Mouse (Mus musculus): ENCODE data around the gene Kpnb1. TPM values are rescaled to one million over a fixed set of nuclear protein-coding genes. Genes with fewer than 3 reads are reported as not detected.

The Kpnb1 gene
- polyA plus RNA-seq, 1 experiment from 2014 or later: 50.5 TPM

GRCm38 (mm10) chr11:97132185-97132584, 55.5 kb downstream of the Kpnb1 start:
- Histone ChIP-seq H3K4me3 (no peak overlapping the region), H3K36me3 (ENCODE audit: poor library complexity, severe bottlenecking) (peaks cover 10% of the 10 kb centered on the region; the same call in 1 of the 2 replicates), H3K4me1 (peaks cover 4% of the 10 kb centered on the region; the same call in 1 of the 2 replicates), H3K9ac (no peak overlapping the region), H3K27me3 (peaks cover 26% of the 10 kb centered on the region), H3K9me3 (replicated peaks) (no peaks in the 10 kb centered on the region), H3K27ac (no peak overlapping the region), H3K4me2 (no peak overlapping the region)
- 28% methylated on average over 6 of the region's 6 CpGs for WGBS
- ATAC-seq: no peak

GRCm38 (mm10) chr11:97131683-97132082, 56.0 kb downstream of the Kpnb1 start:
- Histone ChIP-seq H3K27ac (no peak overlapping the region), H3K36me3 (ENCODE audit: poor library complexity, severe bottlenecking) (peaks cover 7% of the 10 kb centered on the region; the same call in 1 of the 2 replicates), H3K4me1 (peaks cover 9% of the 10 kb centered on the region; the same call in 1 of the 2 replicates), H3K4me3 (no peak overlapping the region), H3K9ac (no peak overlapping the region), H3K9me3 (replicated peaks) (no peaks in the 10 kb centered on the region), H3K27me3 (peaks cover 26% of the 10 kb centered on the region), H3K4me2 (no peak overlapping the region)
- 76% methylated on average over 2 of the region's 2 CpGs for WGBS
- no peak for ATAC-seq

GRCm38 (mm10) chr11:97130318-97130717, 57.4 kb downstream of the Kpnb1 start:
- Histone ChIP-seq H3K9me3 (replicated peaks) (no peaks in the 10 kb centered on the region), H3K27me3 (peaks cover 32% of the 10 kb centered on the region), H3K4me1 (peaks cover 9% of the 10 kb centered on the region; the same call in 1 of the 2 replicates), H3K9ac (no peak overlapping the region), H3K27ac (no peak overlapping the region), H3K4me2 (no peak overlapping the region), H3K36me3 (ENCODE audit: poor library complexity, severe bottlenecking) (no peaks in the 10 kb centered on the region), H3K4me3 (no peak overlapping the region)
- 76% methylated on average over 7 of the region's 7 CpGs for WGBS
- no peak for ATAC-seq

GRCm38 (mm10) chr11:97128956-97129355, 58.7 kb downstream of the Kpnb1 start:
- 76% methylated on average over 3 of the region's 3 CpGs for WGBS
- no peak for ATAC-seq

GRCm38 (mm10) chr11:97127470-97128223, 60.0 kb downstream of the Kpnb1 start:
- Histone ChIP-seq H3K4me3 (peak overlapping the region; percentile 44), H3K9me3 (replicated peaks) (no peaks in the 10 kb centered on the region), H3K36me3 (ENCODE audit: poor library complexity, severe bottlenecking) (no peaks in the 10 kb centered on the region), H3K27me3 (peaks cover 35% of the 10 kb centered on the region), H3K27ac (no peak overlapping the region), H3K4me2 (peak overlapping the region; percentile 79), H3K9ac (peak overlapping the region; percentile 61; the same call in 1 of the 2 replicates), H3K4me1 (peaks cover 12% of the 10 kb centered on the region)
- ATAC-seq: 0 out of 2 replicates have a peak, but pooled peaks have one; percentile 16
- 18% methylated on average over 19 of the region's 19 CpGs for WGBS

More at GRCm38 (mm10) chr11:97128956-97129355, 58.7 kb downstream of the Kpnb1 start:
- Histone ChIP-seq H3K4me2 (no peak overlapping the region), H3K27ac (no peak overlapping the region), H3K4me1 (peaks cover 9% of the 10 kb centered on the region; the same call in 1 of the 2 replicates), H3K9me3 (replicated peaks) (no peaks in the 10 kb centered on the region), H3K9ac (no peak overlapping the region), H3K27me3 (peaks cover 35% of the 10 kb centered on the region), H3K36me3 (ENCODE audit: poor library complexity, severe bottlenecking) (no peaks in the 10 kb centered on the region), H3K4me3 (no peak overlapping the region)

GRCm38 (mm10) chr11:97126645-97127468, 60.8 kb downstream of the Kpnb1 start:
- peak; percentile 48; the same call in 1 of the 2 replicates for ATAC-seq
- H3K4me1 ChIP-seq: peaks cover 12% of the 10 kb centered on the region
- peak overlapping the region; percentile 79 for H3K4me2 ChIP-seq
- H3K9me3 ChIP-seq (replicated peaks): no peaks in the 10 kb centered on the region
- H3K9ac ChIP-seq: peak overlapping the region; percentile 61
- H3K36me3 ChIP-seq (ENCODE audit: poor library complexity, severe bottlenecking): no peaks in the 10 kb centered on the region
- H3K4me3 ChIP-seq: peak overlapping the region; percentile 44
- WGBS: 5% methylated on average over 32 of the region's 32 CpGs
- H3K27me3 ChIP-seq: peaks cover 35% of the 10 kb centered on the region
- no peak overlapping the region for H3K27ac ChIP-seq

GRCm38 (mm10) chr11:97124266-97125036, 63.2 kb downstream of the Kpnb1 start:
- H3K4me1 ChIP-seq: peaks cover 12% of the 10 kb centered on the region

GRCm38 (mm10) chr11:97123282-97123890, 64.3 kb downstream of the Kpnb1 start:
- ATAC-seq: no peak
- peaks cover 12% of the 10 kb centered on the region for H3K4me1 ChIP-seq
- no peak overlapping the region for H3K27ac ChIP-seq
- no peak overlapping the region for H3K4me2 ChIP-seq
- no peaks in the 10 kb centered on the region for H3K9me3 ChIP-seq (replicated peaks)
- peaks cover 32% of the 10 kb centered on the region for H3K27me3 ChIP-seq
- H3K9ac ChIP-seq: no peak overlapping the region
- 15% methylated on average over 11 of the region's 11 CpGs for WGBS
- H3K4me3 ChIP-seq: no peak overlapping the region
- H3K36me3 ChIP-seq (ENCODE audit: poor library complexity, severe bottlenecking): no peaks in the 10 kb centered on the region

More at GRCm38 (mm10) chr11:97124266-97125036, 63.2 kb downstream of the Kpnb1 start:
- no peak for ATAC-seq
- Histone ChIP-seq H3K36me3 (ENCODE audit: poor library complexity, severe bottlenecking) (no peaks in the 10 kb centered on the region), H3K27ac (no peak overlapping the region), H3K9me3 (replicated peaks) (no peaks in the 10 kb centered on the region), H3K9ac (no peak overlapping the region), H3K4me3 (no peak overlapping the region), H3K4me2 (no peak overlapping the region), H3K27me3 (peaks cover 30% of the 10 kb centered on the region)
- 66% methylated on average over 10 of the region's 10 CpGs for WGBS

- Histone ChIP-seq H3K9me3 (replicated peaks) (no peaks in the 10 kb centered on the region), H3K27me3 (peaks cover 41% of the 10 kb centered on the region), H3K4me3 (no peak overlapping the region), H3K4me1 (peaks cover 3% of the 10 kb centered on the region; the same call in 1 of the 2 replicates), H3K4me2 (no peak overlapping the region), H3K36me3 (ENCODE audit: poor library complexity, severe bottlenecking) (no peaks in the 10 kb centered on the region), H3K27ac (no peak overlapping the region), H3K9ac (no peak overlapping the region)
- 57% methylated on average over 3 of the region's 3 CpGs for WGBS
- ATAC-seq: no peak
Measured at GRCm38 (mm10) chr11:97120641-97121040, 67.0 kb downstream of the Kpnb1 start.

- Histone ChIP-seq H3K27ac (no peak overlapping the region), H3K4me3 (no peak overlapping the region), H3K27me3 (peaks cover 46% of the 10 kb centered on the region), H3K36me3 (ENCODE audit: poor library complexity, severe bottlenecking) (no peaks in the 10 kb centered on the region), H3K4me1 (peaks cover 3% of the 10 kb centered on the region; the same call in 1 of the 2 replicates), H3K9ac (no peak overlapping the region), H3K9me3 (replicated peaks) (no peaks in the 10 kb centered on the region), H3K4me2 (no peak overlapping the region)
- WGBS: 57% methylated on average over 10 of the region's 10 CpGs
- no peak for ATAC-seq
Measured at GRCm38 (mm10) chr11:97120221-97120620, 67.5 kb downstream of the Kpnb1 start.

- H3K4me2 ChIP-seq: peak overlapping the region; percentile 62; the same call in 1 of the 2 replicates
- peaks cover 13% of the 10 kb centered on the region for H3K4me1 ChIP-seq
- WGBS: 7% methylated on average over 11 of the region's 11 CpGs
- no peak for ATAC-seq
- H3K27ac ChIP-seq: no peak overlapping the region
- H3K9ac ChIP-seq: no peak overlapping the region
- no peaks in the 10 kb centered on the region for H3K9me3 ChIP-seq (replicated peaks)
- peak overlapping the region; percentile 38; the same call in 1 of the 2 replicates for H3K4me3 ChIP-seq
- H3K27me3 ChIP-seq: peaks cover 73% of the 10 kb centered on the region
- H3K36me3 ChIP-seq (ENCODE audit: poor library complexity, severe bottlenecking): no peaks in the 10 kb centered on the region
Measured at GRCm38 (mm10) chr11:97115797-97116196, 71.9 kb downstream of the Kpnb1 start.
